Mouse (Mus musculus): ENCODE results near the gene D5Ertd579e. TPM values are rescaled to one million over a fixed set of nuclear protein-coding genes. Genes with fewer than 3 reads are reported as not detected.

Gene D5Ertd579e
- polyA plus RNA-seq, 1 experiment from 2014 or later, result 33.3 TPM

- no peaks in the 10 kb centered on the region for H3K27me3 ChIP-seq
- H3K9me3 ChIP-seq, result no peaks in the 10 kb centered on the region
- peaks cover 4% of the 10 kb centered on the region; the same call in 1 of the 2 replicates for H3K36me3 ChIP-seq
- no peak overlapping the region for H3K4me2 ChIP-seq
- no peak overlapping the region for H3K27ac ChIP-seq (replicated peaks)
- no peaks in the 10 kb centered on the region for H3K4me1 ChIP-seq (replicated peaks)
- no peak overlapping the region for H3K4me3 ChIP-seq
- no peak overlapping the region for H3K9ac ChIP-seq
- WGBS, result 78% methylated on average over 3 of the region's 3 CpGs
- no peak for ATAC-seq (ENCODE audit: low FRiP score, low read depth)
Measured at GRCm38 (mm10) chr5:36594344-36594743, 101.5 kb downstream of the D5Ertd579e start.

- Histone ChIP-seq H3K4me2 (no peak within 1 kb of the TSS), H3K9ac (no peak within 1 kb of the TSS), H3K4me1 (replicated peaks) (no peaks in the 10 kb centered on the region), H3K4me3 (no peak within 1 kb of the TSS), H3K27me3 (no peaks in the 10 kb centered on the region), H3K36me3 (no peaks in the 10 kb centered on the region), H3K27ac (replicated peaks) (no peak within 1 kb of the TSS), H3K9me3 (no peaks in the 10 kb centered on the region)
- ATAC-seq (ENCODE audit: low FRiP score, low read depth), result no peak
- WGBS, result 91% methylated on average over 5 of the region's 5 CpGs
Measured at GRCm38 (mm10) chr5:36593176-36593575, 102.6 kb downstream of the D5Ertd579e start, which contains the start of gene Tbc1d14. Gene Tbc1d14, minus strand, starts transcription at chr5:36593276.

- Histone ChIP-seq H3K36me3 (no peaks in the 10 kb centered on the region), H3K27me3 (no peaks in the 10 kb centered on the region), H3K27ac (replicated peaks) (no peak overlapping the region), H3K9me3 (no peaks in the 10 kb centered on the region), H3K4me1 (replicated peaks) (no peaks in the 10 kb centered on the region), H3K9ac (no peak overlapping the region), H3K4me3 (no peak overlapping the region), H3K4me2 (no peak overlapping the region)
- WGBS, result 74% methylated on average over 5 of the region's 5 CpGs
- ATAC-seq (ENCODE audit: low FRiP score, low read depth), result no peak
Measured at GRCm38 (mm10) chr5:36590499-36590920, 105.3 kb downstream of the D5Ertd579e start.

GRCm38 (mm10) chr5:36584299-36584698 lies 111.5 kb downstream of the D5Ertd579e start:
- H3K36me3 ChIP-seq, result no peaks in the 10 kb centered on the region
- H3K9me3 ChIP-seq, result no peaks in the 10 kb centered on the region
- whole genome bisulfite sequencing, result 72% methylated on average over 6 of the region's 6 CpGs
- H3K4me1 ChIP-seq (replicated peaks), result peaks cover 16% of the 10 kb centered on the region
- H3K4me3 ChIP-seq, result no peak overlapping the region
- no peak for ATAC-seq (ENCODE audit: low FRiP score, low read depth)
- H3K9ac ChIP-seq, result no peak overlapping the region
- no peak overlapping the region for H3K27ac ChIP-seq (replicated peaks)
- no peak overlapping the region for H3K4me2 ChIP-seq
- H3K27me3 ChIP-seq, result no peaks in the 10 kb centered on the region

- H3K36me3 ChIP-seq, result no peaks in the 10 kb centered on the region
- peak overlapping the region; percentile 92 for H3K4me2 ChIP-seq
- H3K4me1 ChIP-seq (replicated peaks), result peaks cover 16% of the 10 kb centered on the region
- ATAC-seq (ENCODE audit: low FRiP score, low read depth), result peak; percentile 98
- 1% methylated on average over 53 of the region's 54 CpGs for WGBS
- no peaks in the 10 kb centered on the region for H3K27me3 ChIP-seq
- H3K27ac ChIP-seq (replicated peaks), result peak overlapping the region; percentile 96
- H3K9ac ChIP-seq, result peak overlapping the region; percentile 72
- H3K4me3 ChIP-seq, result peak overlapping the region; percentile 94
- no peaks in the 10 kb centered on the region for H3K9me3 ChIP-seq
Measured at GRCm38 (mm10) chr5:36581924-36582642, 113.7 kb downstream of the D5Ertd579e start.

- Histone ChIP-seq H3K9ac (peak overlapping the region; percentile 72), H3K27me3 (no peaks in the 10 kb centered on the region), H3K9me3 (no peaks in the 10 kb centered on the region), H3K4me2 (peak overlapping the region; percentile 92), H3K4me1 (replicated peaks) (peaks cover 16% of the 10 kb centered on the region), H3K27ac (replicated peaks) (peak overlapping the region; percentile 96), H3K4me3 (peak overlapping the region; percentile 94), H3K36me3 (no peaks in the 10 kb centered on the region)
- under 1% methylated on average over 40 of the region's 40 CpGs for WGBS
- ATAC-seq (ENCODE audit: low FRiP score, low read depth), result peak; percentile 2; the same call in 1 of the 2 replicates
Measured at GRCm38 (mm10) chr5:36581259-36581923, 114.4 kb downstream of the D5Ertd579e start.

GRCm38 (mm10) chr5:36579967-36580366 lies 115.9 kb downstream of the D5Ertd579e start:
- no peak for ATAC-seq (ENCODE audit: low FRiP score, low read depth)
- Histone ChIP-seq H3K4me2 (no peak overlapping the region), H3K4me3 (no peak overlapping the region), H3K4me1 (replicated peaks) (peaks cover 16% of the 10 kb centered on the region), H3K27ac (replicated peaks) (no peak overlapping the region), H3K9me3 (no peaks in the 10 kb centered on the region), H3K27me3 (no peaks in the 10 kb centered on the region), H3K9ac (no peak overlapping the region), H3K36me3 (no peaks in the 10 kb centered on the region)
- WGBS, result 83% methylated on average over 7 of the region's 7 CpGs

GRCm38 (mm10) chr5:36578982-36579381 lies 116.8 kb downstream of the D5Ertd579e start:
- H3K4me2 ChIP-seq, result no peak overlapping the region
- peaks cover 16% of the 10 kb centered on the region for H3K4me1 ChIP-seq (replicated peaks)
- no peak overlapping the region for H3K9ac ChIP-seq
- ATAC-seq (ENCODE audit: low FRiP score, low read depth), result no peak
- no peaks in the 10 kb centered on the region for H3K27me3 ChIP-seq
- no peak overlapping the region for H3K4me3 ChIP-seq
- H3K36me3 ChIP-seq, result no peaks in the 10 kb centered on the region
- H3K9me3 ChIP-seq, result no peaks in the 10 kb centered on the region
- no peak overlapping the region for H3K27ac ChIP-seq (replicated peaks)
- 87% methylated on average over 2 of the region's 2 CpGs for WGBS

- no peak overlapping the region for H3K27ac ChIP-seq (replicated peaks)
- H3K9ac ChIP-seq, result no peak overlapping the region
- 94% methylated on average over 3 of the region's 3 CpGs for WGBS
- H3K4me2 ChIP-seq, result no peak overlapping the region
- no peak overlapping the region for H3K4me3 ChIP-seq
- no peaks in the 10 kb centered on the region for H3K36me3 ChIP-seq
- H3K9me3 ChIP-seq, result no peaks in the 10 kb centered on the region
- H3K4me1 ChIP-seq (replicated peaks), result peaks cover 10% of the 10 kb centered on the region
- ATAC-seq (ENCODE audit: low FRiP score, low read depth), result no peak
- H3K27me3 ChIP-seq, result no peaks in the 10 kb centered on the region
Measured at GRCm38 (mm10) chr5:36576457-36576856, 119.4 kb downstream of the D5Ertd579e start.

- no peaks in the 10 kb centered on the region for H3K27me3 ChIP-seq
- no peak overlapping the region for H3K27ac ChIP-seq (replicated peaks)
- H3K4me3 ChIP-seq, result no peak overlapping the region
- H3K4me1 ChIP-seq (replicated peaks), result peaks cover 3% of the 10 kb centered on the region; the same call in 1 of the 2 replicates
- WGBS, result 80% methylated on average over 1 of the region's 1 CpGs
- no peak overlapping the region for H3K9ac ChIP-seq
- no peak for ATAC-seq (ENCODE audit: low FRiP score, low read depth)
- 0 out of 2 replicates have a peak, but pooled peaks cover 3% of the 10 kb centered on the region for H3K36me3 ChIP-seq
- no peaks in the 10 kb centered on the region for H3K9me3 ChIP-seq
- no peak overlapping the region for H3K4me2 ChIP-seq
Measured at GRCm38 (mm10) chr5:36575745-36576144, 120.1 kb downstream of the D5Ertd579e start.

GRCm38 (mm10) chr5:36575227-36575626 lies 120.6 kb downstream of the D5Ertd579e start:
- 0 out of 2 replicates have a peak, but pooled peaks cover 3% of the 10 kb centered on the region for H3K36me3 ChIP-seq
- H3K4me3 ChIP-seq, result no peak overlapping the region
- ATAC-seq (ENCODE audit: low FRiP score, low read depth), result no peak
- H3K4me1 ChIP-seq (replicated peaks), result no peaks in the 10 kb centered on the region
- H3K9ac ChIP-seq, result no peak overlapping the region
- WGBS, result 79% methylated on average over 3 of the region's 3 CpGs
- no peak overlapping the region for H3K4me2 ChIP-seq
- H3K27me3 ChIP-seq, result no peaks in the 10 kb centered on the region
- no peak overlapping the region for H3K27ac ChIP-seq (replicated peaks)
- H3K9me3 ChIP-seq, result no peaks in the 10 kb centered on the region

- H3K9ac ChIP-seq, result no peak overlapping the region
- H3K36me3 ChIP-seq, result 0 out of 2 replicates have a peak, but pooled peaks cover 3% of the 10 kb centered on the region
- H3K27me3 ChIP-seq, result no peaks in the 10 kb centered on the region
- H3K27ac ChIP-seq (replicated peaks), result no peak overlapping the region
- ATAC-seq (ENCODE audit: low FRiP score, low read depth), result no peak
- no peak overlapping the region for H3K4me3 ChIP-seq
- no peaks in the 10 kb centered on the region for H3K4me1 ChIP-seq (replicated peaks)
- 68% methylated on average over 8 of the region's 8 CpGs for WGBS
- no peak overlapping the region for H3K4me2 ChIP-seq
- H3K9me3 ChIP-seq, result no peaks in the 10 kb centered on the region
Measured at GRCm38 (mm10) chr5:36574147-36574870, 121.5 kb downstream of the D5Ertd579e start.

Data from hindbrain, embryonic 15.5 days (tissue).